Mouse (Mus musculus): ENCODE measurements around the gene Epn2. TPM values are rescaled to one million over a fixed set of nuclear protein-coding genes. Genes with fewer than 3 reads are reported as not detected.

The Epn2 gene
- polyA plus RNA-seq (2012; rRNA removed), result 2.7 TPM in 2 replicates

DNA sequence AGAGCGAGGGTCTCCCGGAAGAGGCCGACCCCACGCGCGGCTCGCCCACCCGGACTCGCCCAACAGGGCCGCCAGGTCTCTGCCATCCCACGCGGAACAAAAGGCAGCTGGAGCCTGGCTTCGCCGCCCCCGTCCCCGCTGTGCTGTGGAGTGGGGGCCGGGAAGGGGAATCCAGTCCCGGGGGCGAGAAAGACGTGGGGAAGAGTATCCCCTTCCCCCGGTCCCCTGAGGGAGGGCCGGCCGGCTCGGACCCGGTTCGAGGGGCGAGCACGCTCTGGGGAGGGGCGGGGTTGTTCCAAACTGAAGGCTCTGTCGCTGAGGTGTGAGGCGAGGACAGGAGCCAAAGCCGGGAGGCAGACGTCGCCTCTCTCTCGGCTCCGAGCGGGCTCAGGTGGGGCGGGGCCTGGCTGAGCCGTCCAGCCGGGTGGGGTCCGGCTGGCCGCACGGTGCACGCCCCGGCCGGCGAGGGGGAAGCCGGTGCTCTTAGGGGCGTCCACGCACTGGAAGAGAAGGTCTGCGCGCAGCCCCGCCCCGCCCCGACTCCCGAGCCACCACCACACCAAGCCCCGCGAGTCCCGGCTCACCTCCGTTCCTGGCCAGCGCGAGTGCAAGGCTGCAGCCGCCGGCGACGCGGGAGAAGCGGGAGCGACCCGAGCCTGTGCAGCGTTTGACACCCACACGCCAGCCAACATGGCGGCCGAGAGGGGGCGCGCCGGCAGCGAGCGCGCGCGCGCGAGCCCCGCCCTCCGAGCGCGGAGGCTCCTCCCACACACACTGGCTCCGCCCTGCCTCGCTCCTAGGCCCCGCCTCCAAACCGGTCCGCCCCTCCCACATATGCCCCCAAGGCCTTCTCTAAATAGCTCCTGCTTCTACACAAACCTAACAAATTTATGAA lies at the start of gene Epn2:
Gene Epn2, minus strand, starts transcription at position 705 of the 895 bp plus-strand sequence.

DNA sequence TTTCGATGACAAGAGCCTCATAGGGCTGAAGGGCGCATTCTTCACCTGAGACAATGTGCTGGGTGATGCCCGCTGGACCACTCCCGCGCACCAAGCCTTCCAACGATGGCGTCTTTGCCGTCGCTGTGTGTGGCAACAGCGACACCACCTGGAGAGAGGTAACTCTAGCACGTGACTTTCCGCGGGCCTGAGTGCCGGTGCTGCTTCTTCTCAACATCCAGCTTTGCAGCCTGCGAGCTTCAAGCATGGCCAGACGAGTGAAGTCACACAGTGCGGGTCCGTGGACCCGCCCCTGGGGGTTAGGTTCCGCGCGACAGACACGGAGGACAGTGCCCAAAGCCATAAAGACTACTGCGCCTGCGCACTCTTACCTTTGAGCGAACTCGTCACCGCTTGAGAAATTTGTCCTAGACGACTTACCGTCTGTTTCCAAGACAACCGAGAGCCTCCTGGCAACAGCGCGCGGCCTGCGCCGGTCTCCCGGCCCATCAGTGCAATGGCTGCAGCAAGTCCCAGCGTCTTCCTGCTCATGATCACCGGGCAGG lies 74.7 kb downstream of the Epn2 start, which contains the start of gene B9d1:
Gene B9d1, plus strand, starts transcription at position 432 of the 545 bp plus-strand sequence.

GRCm38 (mm10) chr11:61494129-61494997 lies 85.1 kb downstream of the Epn2 start, which contains the start of gene Mapk7:
Mapk7 (minus strand) TSS chr11:61494406.

DNA sequence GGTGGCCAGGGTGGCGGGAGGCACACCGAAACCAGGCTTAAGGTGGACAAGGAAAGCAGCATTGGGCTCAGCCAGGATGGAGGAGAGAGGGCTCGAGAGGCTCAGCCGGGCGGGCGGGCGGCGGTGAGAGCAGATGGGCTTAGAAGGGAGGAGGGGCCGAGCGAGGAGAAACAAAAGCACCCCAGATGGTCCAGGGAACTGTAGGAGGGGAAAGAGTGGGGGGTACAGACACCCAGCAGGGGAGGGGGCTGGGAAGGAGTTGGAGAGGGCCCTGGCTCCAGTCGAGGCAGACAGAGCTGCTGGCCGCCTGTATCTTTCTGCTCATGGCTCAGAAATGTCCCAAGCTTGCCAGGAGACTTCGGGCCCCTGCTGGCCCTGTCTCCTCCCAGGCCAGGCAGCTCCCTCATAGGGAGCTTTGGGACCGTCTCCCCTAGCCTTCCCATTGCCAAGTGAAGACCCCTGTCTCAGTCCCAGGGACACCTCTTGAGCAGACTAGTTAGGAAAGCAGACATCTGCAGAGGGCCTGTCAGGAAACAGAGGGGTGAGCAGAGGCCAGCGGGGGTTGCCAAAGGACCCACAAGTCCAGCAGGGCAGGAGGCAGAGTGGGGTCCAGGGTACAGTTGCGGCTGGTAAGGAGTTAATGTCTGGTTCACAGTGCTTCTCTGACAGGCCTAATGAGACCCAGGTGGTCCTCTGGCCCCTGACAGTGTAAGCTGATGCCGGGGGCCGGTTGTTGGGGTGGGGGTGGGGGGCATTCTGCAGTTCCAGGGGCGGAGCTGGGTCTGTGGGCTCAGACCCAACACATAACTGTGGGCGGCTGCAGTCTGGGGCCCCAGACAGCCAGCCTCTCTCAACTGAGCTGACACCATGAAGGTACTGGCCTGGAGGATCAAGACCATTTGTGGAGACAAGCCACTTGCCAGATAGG lies 94.6 kb downstream of the Epn2 start, which contains the start of gene Mfap4:
Gene Mfap4, plus strand, starts transcription at position 819 of the 928 bp plus-strand sequence.

Other genes with a start within 250 kb of the Epn2 start
- 0.02 TPM in 2 replicates for gene Slc47a2, start 236.8 kb downstream of the Epn2 start, polyA plus RNA-seq (2012; rRNA removed)
- 19.4 and 20.3 TPM in 2 replicates for gene Slc47a1, start 201.3 kb downstream of the Epn2 start, polyA plus RNA-seq (2012; rRNA removed)
- gene Rnf112, start 125.6 kb downstream of the Epn2 start, polyA plus RNA-seq (2012; rRNA removed), result 0.09 and 0.14 TPM in 2 replicates
- gene Mfap4, start 94.3 kb downstream of the Epn2 start, polyA plus RNA-seq (2012; rRNA removed), result 12.1 and 12.7 TPM in 2 replicates
- 6.5 and 8.6 TPM in 2 replicates for gene Mapk7, start 85.3 kb downstream of the Epn2 start, polyA plus RNA-seq (2012; rRNA removed)
- gene B9d1, start 74.5 kb downstream of the Epn2 start, polyA plus RNA-seq (2012; rRNA removed), result 2.2 and 2.8 TPM in 2 replicates
- 3.6 and 4.2 TPM in 2 replicates for gene Grap, start 73.6 kb upstream of the Epn2 start, polyA plus RNA-seq (2012; rRNA removed)
- gene Fam83g, start 104.4 kb upstream of the Epn2 start, polyA plus RNA-seq (2012; rRNA removed), result 2.1 and 2.6 TPM in 2 replicates
- gene Slc5a10, start 141.1 kb upstream of the Epn2 start, polyA plus RNA-seq (2012; rRNA removed), result not detected in 2 replicates
- gene Prpsap2, start 182.4 kb upstream of the Epn2 start, polyA plus RNA-seq (2012; rRNA removed), result 6.6 and 8.3 TPM in 2 replicates

Measured in liver, embryonic 18 days (tissue).